Mouse (Mus musculus): Measurements from ENCODE around the gene Ceacam18. TPM values are rescaled to one million over a fixed set of nuclear protein-coding genes. Genes with fewer than 3 reads are reported as not detected.
"Not testable (repeated sequence)": the region's sequence is repeated elsewhere in the genome, so short reads cannot be mapped to it uniquely, and the experiment has no call there.

The Ceacam18 gene
- polyA plus RNA-seq, 1 experiment from 2014 or later: not detected

GRCm38 (mm10) chr7:43633940-43634339 is 567 bp upstream of the Ceacam18 start:
- no peak overlapping the region for H3K4me2 ChIP-seq
- no peak overlapping the region for H3K9ac ChIP-seq
- no peak overlapping the region for H3K4me3 ChIP-seq
- 69% methylated on average over 4 of the region's 4 CpGs for WGBS
- ATAC-seq (replicated peaks; ENCODE audit: insufficient number of reproducible peaks, insufficient read depth, low FRiP score, low read depth): no peak
- H3K9me3 ChIP-seq (replicated peaks): no peaks in the 10 kb centered on the region
- H3K4me1 ChIP-seq (replicated peaks): no peaks in the 10 kb centered on the region
- H3K27ac ChIP-seq: no peak overlapping the region
- H3K36me3 ChIP-seq: no peaks in the 10 kb centered on the region
- H3K27me3 ChIP-seq: no peaks in the 10 kb centered on the region

GRCm38 (mm10) chr7:43636194-43636593 is 1.7 kb downstream of the Ceacam18 start:
- H3K36me3 ChIP-seq: no peaks in the 10 kb centered on the region
- H3K4me3 ChIP-seq: no peak overlapping the region
- ATAC-seq (replicated peaks; ENCODE audit: insufficient number of reproducible peaks, insufficient read depth, low FRiP score, low read depth): no peak
- H3K27ac ChIP-seq: no peak overlapping the region
- H3K27me3 ChIP-seq: no peaks in the 10 kb centered on the region
- no peak overlapping the region for H3K4me2 ChIP-seq
- no peaks in the 10 kb centered on the region for H3K4me1 ChIP-seq (replicated peaks)
- no peaks in the 10 kb centered on the region for H3K9me3 ChIP-seq (replicated peaks)
- H3K9ac ChIP-seq: no peak overlapping the region
- WGBS: 58% methylated on average over 2 of the region's 2 CpGs

GRCm38 (mm10) chr7:43637118-43637517 is 2.6 kb downstream of the Ceacam18 start:
- Histone ChIP-seq H3K27me3 (no peaks in the 10 kb centered on the region), H3K9me3 (replicated peaks) (no peaks in the 10 kb centered on the region), H3K9ac (no peak overlapping the region), H3K4me3 (no peak overlapping the region), H3K36me3 (no peaks in the 10 kb centered on the region), H3K27ac (no peak overlapping the region), H3K4me2 (no peak overlapping the region), H3K4me1 (replicated peaks) (no peaks in the 10 kb centered on the region)
- ATAC-seq (replicated peaks; ENCODE audit: insufficient number of reproducible peaks, insufficient read depth, low FRiP score, low read depth): no peak
- WGBS: 71% methylated on average over 1 of the region's 1 CpGs

GRCm38 (mm10) chr7:43642587-43642986 is 8.1 kb downstream of the Ceacam18 start:
- Histone ChIP-seq H3K4me3 (no peak overlapping the region), H3K4me1 (replicated peaks) (no peaks in the 10 kb centered on the region), H3K9me3 (replicated peaks) (no peaks in the 10 kb centered on the region), H3K9ac (no peak overlapping the region), H3K4me2 (no peak overlapping the region), H3K36me3 (no peaks in the 10 kb centered on the region), H3K27ac (no peak overlapping the region), H3K27me3 (no peaks in the 10 kb centered on the region)
- WGBS: 69% methylated on average over 5 of the region's 5 CpGs
- no peak for ATAC-seq (replicated peaks; ENCODE audit: insufficient number of reproducible peaks, insufficient read depth, low FRiP score, low read depth)

GRCm38 (mm10) chr7:43643046-43643652 is 8.6 kb downstream of the Ceacam18 start:
- ATAC-seq (replicated peaks; ENCODE audit: insufficient number of reproducible peaks, insufficient read depth, low FRiP score, low read depth): no peak
- H3K27me3 ChIP-seq: no peaks in the 10 kb centered on the region

GRCm38 (mm10) chr7:43652683-43653082 is 18.2 kb downstream of the Ceacam18 start:
- no peaks in the 10 kb centered on the region for H3K27me3 ChIP-seq
- no peak overlapping the region for H3K4me3 ChIP-seq
- no peak for ATAC-seq (replicated peaks; ENCODE audit: insufficient number of reproducible peaks, insufficient read depth, low FRiP score, low read depth)
- no peak overlapping the region for H3K4me2 ChIP-seq
- no peaks in the 10 kb centered on the region for H3K9me3 ChIP-seq (replicated peaks)
- no peaks in the 10 kb centered on the region for H3K36me3 ChIP-seq
- H3K4me1 ChIP-seq (replicated peaks): no peaks in the 10 kb centered on the region
- 73% methylated on average over 6 of the region's 6 CpGs for WGBS
- H3K27ac ChIP-seq: no peak overlapping the region
- H3K9ac ChIP-seq: no peak overlapping the region

More at GRCm38 (mm10) chr7:43643046-43643652, 8.6 kb downstream of the Ceacam18 start:
- Histone ChIP-seq H3K9ac (no peak overlapping the region), H3K9me3 (replicated peaks) (no peaks in the 10 kb centered on the region), H3K27ac (no peak overlapping the region), H3K4me1 (replicated peaks) (no peaks in the 10 kb centered on the region), H3K4me2 (no peak overlapping the region), H3K36me3 (no peaks in the 10 kb centered on the region), H3K4me3 (no peak overlapping the region)
- 66% methylated on average over 17 of the region's 17 CpGs for WGBS

- no peaks in the 10 kb centered on the region for H3K36me3 ChIP-seq
- H3K4me2 ChIP-seq: no peak overlapping the region
- H3K27me3 ChIP-seq: no peaks in the 10 kb centered on the region; the same call in 1 of the 2 replicates
- no peak overlapping the region for H3K9ac ChIP-seq
- no peak for ATAC-seq (replicated peaks; ENCODE audit: insufficient number of reproducible peaks, insufficient read depth, low FRiP score, low read depth)
- H3K4me1 ChIP-seq (replicated peaks): no peaks in the 10 kb centered on the region
- H3K27ac ChIP-seq: no peak overlapping the region
- H3K9me3 ChIP-seq (replicated peaks): no peaks in the 10 kb centered on the region
- 59% methylated on average over 3 of the region's 3 CpGs for WGBS
- H3K4me3 ChIP-seq: no peak overlapping the region
Measured at GRCm38 (mm10) chr7:43654519-43654918, 20.0 kb downstream of the Ceacam18 start.

- WGBS: 55% methylated on average over 6 of the region's 6 CpGs
- ATAC-seq (replicated peaks; ENCODE audit: insufficient number of reproducible peaks, insufficient read depth, low FRiP score, low read depth): no peak
- H3K9me3 ChIP-seq (replicated peaks): no peaks in the 10 kb centered on the region
- no peaks in the 10 kb centered on the region for H3K4me1 ChIP-seq (replicated peaks)
- no peak overlapping the region for H3K27ac ChIP-seq
- H3K4me3 ChIP-seq: no peak overlapping the region
- H3K9ac ChIP-seq: no peak overlapping the region
- H3K27me3 ChIP-seq: no peaks in the 10 kb centered on the region; the same call in 1 of the 2 replicates
- no peaks in the 10 kb centered on the region for H3K36me3 ChIP-seq
- H3K4me2 ChIP-seq: no peak overlapping the region
Measured at GRCm38 (mm10) chr7:43656232-43656631, 21.7 kb downstream of the Ceacam18 start.

GRCm38 (mm10) chr7:43660002-43660401 is 25.5 kb downstream of the Ceacam18 start, which contains the start of gene Siglece:
TSS of gene Siglece (minus strand) at chr7:43660161.
- Histone ChIP-seq H3K9me3 (replicated peaks) (no peaks in the 10 kb centered on the region), H3K4me3 (no peak within 1 kb of the TSS), H3K27me3 (no peaks in the 10 kb centered on the region; the same call in 1 of the 2 replicates), H3K36me3 (no peaks in the 10 kb centered on the region), H3K4me2 (no peak within 1 kb of the TSS), H3K4me1 (replicated peaks) (no peaks in the 10 kb centered on the region), H3K9ac (no peak within 1 kb of the TSS), H3K27ac (no peak within 1 kb of the TSS)
- no peak for ATAC-seq (replicated peaks; ENCODE audit: insufficient number of reproducible peaks, insufficient read depth, low FRiP score, low read depth)
- WGBS: 50% methylated on average over 1 of the region's 1 CpGs

- ATAC-seq (replicated peaks; ENCODE audit: insufficient number of reproducible peaks, insufficient read depth, low FRiP score, low read depth): no peak
- 79% methylated on average over 1 of the region's 1 CpGs for WGBS
- Histone ChIP-seq H3K27me3 (no peaks in the 10 kb centered on the region; the same call in 1 of the 2 replicates), H3K9me3 (replicated peaks) (no peaks in the 10 kb centered on the region), H3K9ac (no peak overlapping the region), H3K36me3 (no peaks in the 10 kb centered on the region), H3K27ac (no peak overlapping the region), H3K4me1 (replicated peaks) (no peaks in the 10 kb centered on the region), H3K4me3 (no peak overlapping the region), H3K4me2 (no peak overlapping the region)
Measured at GRCm38 (mm10) chr7:43662804-43663203, 28.3 kb downstream of the Ceacam18 start.

GRCm38 (mm10) chr7:43667221-43667620 is 32.7 kb downstream of the Ceacam18 start:
- not testable (repeated sequence) for H3K27ac ChIP-seq; H3K36me3 ChIP-seq; H3K4me2 ChIP-seq; H3K9me3 ChIP-seq (replicated peaks); H3K4me1 ChIP-seq (replicated peaks); H3K4me3 ChIP-seq; H3K9ac ChIP-seq; ATAC-seq (replicated peaks; ENCODE audit: insufficient number of reproducible peaks, insufficient read depth, low FRiP score, low read depth); H3K27me3 ChIP-seq
- WGBS: 73% methylated on average over 4 of the region's 4 CpGs

- Histone ChIP-seq H3K27ac (no peak overlapping the region), H3K4me1 (replicated peaks) (peaks cover 7% of the 10 kb centered on the region), H3K4me3 (no peak overlapping the region), H3K4me2 (no peak overlapping the region), H3K9ac (no peak overlapping the region), H3K36me3 (no peaks in the 10 kb centered on the region), H3K9me3 (replicated peaks) (no peaks in the 10 kb centered on the region), H3K27me3 (no peaks in the 10 kb centered on the region)
- no peak for ATAC-seq (replicated peaks; ENCODE audit: insufficient number of reproducible peaks, insufficient read depth, low FRiP score, low read depth)
- WGBS: 21% methylated on average over 3 of the region's 3 CpGs
Measured at GRCm38 (mm10) chr7:43668582-43668981, 34.1 kb downstream of the Ceacam18 start.

All from heart, embryonic 15.5 days (tissue).